Mouse (Mus musculus) hindbrain, postnatal 0 days (tissue): Measurements from ENCODE around the gene Rtn2. TPM values are rescaled to one million over a fixed set of nuclear protein-coding genes. Genes with fewer than 3 reads are reported as not detected.

Source experiments
- ATAC-seq: fragments of 200-750 bp; cut with Nextera tagmentation; 2 replicates; pipeline ENCODE4 v1.8.0; 2017; ENCODE audit warnings: mild to moderate bottlenecking, moderate TSS enrichment, moderate library complexity
- DNase-seq: peaks from one replicate; pipeline ENCODE4 v3.0.0-alpha.2; 2015; ENCODE audit warnings: low spot score
- H3K27ac ChIP-seq: fragments of 300-500 bp; sonication (generic); 2 replicates; pipeline ENCODE4 v1.5.1; 2014; ENCODE audit warnings: mild to moderate bottlenecking
- H3K27me3 ChIP-seq: fragments of 300-500 bp; sonication (generic); 2 replicates; pipeline ENCODE4 v1.6.1; 2014; ENCODE audit warnings: low read length, mixed read lengths; ENCODE audit not compliant: insufficient read depth
- H3K36me3 ChIP-seq: fragments of 300-500 bp; sonication (generic); 2 replicates; pipeline ENCODE4 v1.6.1; 2014; ENCODE audit warnings: low read length, mixed read lengths; ENCODE audit not compliant: insufficient read depth
- H3K4me1 ChIP-seq: fragments of 300-500 bp; sonication (generic); 2 replicates; pipeline ENCODE4 v1.6.1; 2014; ENCODE audit warnings: antibody characterized with exemption, low read length, mixed read lengths; ENCODE audit not compliant: insufficient read depth
- H3K4me2 ChIP-seq: fragments of 300-500 bp; sonication (generic); 2 replicates; pipeline ENCODE4 v1.6.1; 2014; ENCODE audit warnings: low read depth, mild to moderate bottlenecking, low read length, moderate library complexity, mixed read lengths
- H3K4me3 ChIP-seq: fragments of 300-500 bp; sonication (generic); 2 replicates; pipeline ENCODE4 v1.5.1; 2014; ENCODE audit warnings: low read length
- H3K9ac ChIP-seq: fragments of 300-500 bp; sonication (generic); replicated peaks from 2 replicates; pipeline ENCODE4 v1.6.1; 2014; ENCODE audit warnings: mild to moderate bottlenecking, low read length, moderate library complexity, mixed read lengths
- H3K9me3 ChIP-seq: fragments of 300-500 bp; sonication (generic); 2 replicates; pipeline ENCODE4 v1.6.1; 2016; ENCODE audit warnings: low read length, mixed read lengths
- CTCF ChIP-seq: IDR thresholded peaks from 2 replicates; pipeline ENCODE4 v1.5.1; 2016; ENCODE audit warnings: antibody characterized with exemption, control low read depth, low read depth
- WGBS: fragments of 180-500 bp; shearing (Covaris S2); extraction: QIAGEN DNeasy Blood & Tissue Kit; methylation state at CpG from one replicate; pipeline ENCODE4 v1.1.7; 2014; 5-methylcytosine and 5-hydroxymethylcytosine counted together
- polyA plus RNA-seq: library from polyadenylated mRNA; unstranded; fragments of >200 nt; fragmentation: Nextera tagmentation; extraction: Ambion mirVana; gene quantifications from 2 replicates; pipeline ENCODE4 v1.2.1, GENCODE M21; 2015
- total RNA-seq: library from RNA; depleted of rRNA; stranded (reverse); fragments of >200 nt; gene quantifications from 2 replicates; pipeline ENCODE4 v1.2.3, GENCODE M21; 2014

Rtn2 gene
- total and polyA plus RNA-seq, 2 experiments from 2014 or later = 101 to 151 TPM

GRCm38 (mm10) chr7:19240905-19241463 is 41.4 kb upstream of the Rtn2 start:
- H3K4me3 ChIP-seq = no peak overlapping the region
- ATAC-seq (no peak), DNase-seq (no peak)
- H3K9me3 ChIP-seq = no peaks in the 10 kb centered on the region
- H3K4me2 ChIP-seq = no peak overlapping the region
- no peaks in the 10 kb centered on the region for H3K4me1 ChIP-seq
- WGBS = 90% methylated on average over 8 of the region's 8 CpGs
- H3K27me3 ChIP-seq = no peaks in the 10 kb centered on the region
- no peak overlapping the region for H3K9ac ChIP-seq
- H3K36me3 ChIP-seq = peaks cover 6% of the 10 kb centered on the region; the same call in 1 of the 2 replicates
- TF ChIP-seq CTCF = no peak
- no peak overlapping the region for H3K27ac ChIP-seq

GRCm38 (mm10) chr7:19242005-19242404 is 40.4 kb upstream of the Rtn2 start:
- 82% methylated on average over 1 of the region's 1 CpGs for WGBS
- Histone ChIP-seq H3K36me3 (peaks cover 6% of the 10 kb centered on the region; the same call in 1 of the 2 replicates), H3K9ac (no peak overlapping the region), H3K4me2 (no peak overlapping the region), H3K4me1 (no peaks in the 10 kb centered on the region), H3K27ac (no peak overlapping the region), H3K9me3 (no peaks in the 10 kb centered on the region), H3K27me3 (no peaks in the 10 kb centered on the region), H3K4me3 (no peak overlapping the region)
- ATAC-seq (no peak), DNase-seq (no peak)
- no peak for TF ChIP-seq CTCF

DNA sequence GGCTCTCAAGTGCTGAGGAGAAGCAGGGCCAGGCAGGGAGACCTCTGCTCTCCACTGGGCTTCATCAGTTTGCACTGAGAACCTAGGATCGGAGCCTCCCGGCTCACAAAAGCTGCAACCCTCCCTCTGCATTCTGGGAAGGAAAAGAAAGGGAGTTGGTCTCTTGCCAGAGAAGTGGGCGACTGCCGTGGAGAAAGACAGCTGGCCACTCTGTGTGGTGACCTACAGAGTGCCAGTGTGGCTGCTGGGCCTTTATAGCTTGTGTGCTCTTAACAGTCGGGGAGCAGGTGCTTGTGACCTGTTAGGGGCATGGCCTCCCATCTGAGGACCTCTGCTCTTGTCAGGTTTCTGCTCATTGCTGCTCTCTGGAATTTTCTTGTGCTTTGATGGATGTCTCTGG is 38.6 kb upstream of the Rtn2 start:
- no peak overlapping the region for H3K9ac ChIP-seq
- ATAC-seq (no peak), DNase-seq (peak; percentile 54)
- H3K27me3 ChIP-seq = no peaks in the 10 kb centered on the region
- H3K27ac ChIP-seq = no peak overlapping the region
- no peaks in the 10 kb centered on the region for H3K9me3 ChIP-seq
- 35% methylated on average over 5 of the region's 5 CpGs for WGBS
- no peak overlapping the region for H3K4me3 ChIP-seq
- no peaks in the 10 kb centered on the region for H3K4me1 ChIP-seq
- H3K4me2 ChIP-seq = no peak overlapping the region
- no peak for TF ChIP-seq CTCF
- H3K36me3 ChIP-seq = peaks cover 6% of the 10 kb centered on the region; the same call in 1 of the 2 replicates

GRCm38 (mm10) chr7:19245083-19245482 is 37.3 kb upstream of the Rtn2 start:
- no peaks in the 10 kb centered on the region for H3K9me3 ChIP-seq
- no peaks in the 10 kb centered on the region for H3K27me3 ChIP-seq
- no peak overlapping the region for H3K9ac ChIP-seq
- ATAC-seq = no peak
- no peak for TF ChIP-seq CTCF
- H3K27ac ChIP-seq = no peak overlapping the region
- peaks cover 6% of the 10 kb centered on the region; the same call in 1 of the 2 replicates for H3K36me3 ChIP-seq
- H3K4me1 ChIP-seq = no peaks in the 10 kb centered on the region
- H3K4me3 ChIP-seq = no peak overlapping the region
- H3K4me2 ChIP-seq = no peak overlapping the region
- DNase-seq = no peak
- WGBS = 86% methylated on average over 3 of the region's 3 CpGs

GRCm38 (mm10) chr7:19246855-19247254 is 35.6 kb upstream of the Rtn2 start:
- no peak overlapping the region for H3K9ac ChIP-seq
- no peak for TF ChIP-seq CTCF
- H3K27me3 ChIP-seq = no peaks in the 10 kb centered on the region
- H3K4me2 ChIP-seq = no peak overlapping the region
- DNase-seq (no peak), ATAC-seq (no peak)
- WGBS = 88% methylated on average over 1 of the region's 1 CpGs
- no peak overlapping the region for H3K27ac ChIP-seq
- peaks cover 6% of the 10 kb centered on the region; the same call in 1 of the 2 replicates for H3K36me3 ChIP-seq
- no peak overlapping the region for H3K4me3 ChIP-seq
- H3K9me3 ChIP-seq = no peaks in the 10 kb centered on the region
- H3K4me1 ChIP-seq = no peaks in the 10 kb centered on the region

- Histone ChIP-seq H3K4me1 (no peaks in the 10 kb centered on the region), H3K4me2 (no peak overlapping the region), H3K27me3 (no peaks in the 10 kb centered on the region), H3K27ac (no peak overlapping the region), H3K9ac (no peak overlapping the region), H3K4me3 (no peak overlapping the region), H3K9me3 (no peaks in the 10 kb centered on the region), H3K36me3 (peaks cover 6% of the 10 kb centered on the region; the same call in 1 of the 2 replicates)
- ATAC-seq (no peak), DNase-seq (no peak)
- TF ChIP-seq CTCF = no peak
- WGBS = 94% methylated on average over 2 of the region's 2 CpGs
Observed at GRCm38 (mm10) chr7:19247511-19247910, 34.9 kb upstream of the Rtn2 start.

GRCm38 (mm10) chr7:19252078-19252477 is 30.3 kb upstream of the Rtn2 start:
- Histone ChIP-seq H3K27me3 (no peaks in the 10 kb centered on the region), H3K4me1 (no peaks in the 10 kb centered on the region), H3K27ac (no peak overlapping the region), H3K36me3 (peaks cover 3% of the 10 kb centered on the region; the same call in 1 of the 2 replicates), H3K9me3 (no peaks in the 10 kb centered on the region), H3K9ac (no peak overlapping the region), H3K4me2 (no peak overlapping the region), H3K4me3 (no peak overlapping the region)
- ATAC-seq (no peak), DNase-seq (no peak)
- WGBS = 86% methylated on average over 4 of the region's 4 CpGs
- no peak for TF ChIP-seq CTCF
